Mouse (Mus musculus) heart, embryonic 12.5 days (tissue): ENCODE measurements around the gene Pou2f3. TPM values are rescaled to one million over a fixed set of nuclear protein-coding genes. Genes with fewer than 3 reads are reported as not detected.

Experiments
- ATAC-seq: fragments of 200-750 bp; cut with Nextera tagmentation; 2 replicates; pipeline ENCODE4 v1.8.0; 2017; ENCODE audit warnings: moderate TSS enrichment, moderate library complexity; ENCODE audit not compliant: insufficient number of reproducible peaks, low FRiP score
- H3K27ac ChIP-seq: fragments of 300-500 bp; sonication (generic); 2 replicates; pipeline ENCODE4 v1.5.1; 2016; ENCODE audit warnings: mild to moderate bottlenecking, moderate library complexity; ENCODE audit not compliant: poor library complexity, severe bottlenecking
- H3K27me3 ChIP-seq: fragments of 300-500 bp; sonication (generic); replicated peaks from 2 replicates; pipeline ENCODE4 v1.6.1; 2016; ENCODE audit warnings: mild to moderate bottlenecking, moderate library complexity
- H3K36me3 ChIP-seq: fragments of 300-500 bp; sonication (generic); 2 replicates; pipeline ENCODE4 v1.6.1; 2016; ENCODE audit warnings: mild to moderate bottlenecking, moderate library complexity
- H3K4me1 ChIP-seq: fragments of 300-500 bp; sonication (generic); replicated peaks from 2 replicates; pipeline ENCODE4 v1.6.1; 2016; ENCODE audit warnings: mild to moderate bottlenecking
- H3K4me2 ChIP-seq: fragments of 300-500 bp; sonication (generic); 2 replicates; pipeline ENCODE4 v1.6.1; 2016; ENCODE audit warnings: mild to moderate bottlenecking, moderate library complexity
- H3K4me3 ChIP-seq: fragments of 300-500 bp; sonication (generic); 2 replicates; pipeline ENCODE4 v1.5.1; 2016; ENCODE audit warnings: mild to moderate bottlenecking
- H3K9ac ChIP-seq: fragments of 300-500 bp; sonication (generic); 2 replicates; pipeline ENCODE4 v1.6.1; 2016; ENCODE audit warnings: mild to moderate bottlenecking, moderate library complexity
- H3K9me3 ChIP-seq: fragments of 300-500 bp; sonication (generic); replicated peaks from 2 replicates; pipeline ENCODE4 v1.6.1; 2016; ENCODE audit warnings: mild to moderate bottlenecking, moderate library complexity
- WGBS: fragments of 180-500 bp; shearing (Covaris S2); methylation state at CpG from one replicate; pipeline ENCODE4 v1.1.7; 2016; 5-methylcytosine and 5-hydroxymethylcytosine counted together
- polyA plus RNA-seq: library from polyadenylated mRNA; unstranded; fragments of >200 nt; fragmentation: Nextera tagmentation; extraction: Ambion mirVana; gene quantifications from 2 replicates; pipeline ENCODE4 v1.2.1, GENCODE M21; 2016

Pou2f3 gene
- polyA plus RNA-seq, 1 experiment from 2014 or later, result not detected

GRCm38 (mm10) chr9:43238631-43239545 lies 28.7 kb upstream of the Pou2f3 start:
- Histone ChIP-seq H3K36me3 (no peaks in the 10 kb centered on the region), H3K4me3 (peak overlapping the region; percentile 95), H3K9ac (peak overlapping the region; percentile 93), H3K27ac (peak overlapping the region; percentile 84), H3K4me2 (peak overlapping the region; percentile 75), H3K4me1 (peaks cover 54% of the 10 kb centered on the region), H3K9me3 (no peaks in the 10 kb centered on the region), H3K27me3 (no peaks in the 10 kb centered on the region)
- 2% methylated on average over 51 of the region's 51 CpGs for WGBS
- ATAC-seq, result peak; percentile 19; the same call in 1 of the 2 replicates

GRCm38 (mm10) chr9:43238167-43238566 lies 28.0 kb upstream of the Pou2f3 start:
- no peaks in the 10 kb centered on the region for H3K9me3 ChIP-seq
- H3K27me3 ChIP-seq, result no peaks in the 10 kb centered on the region
- H3K4me1 ChIP-seq, result peaks cover 60% of the 10 kb centered on the region
- H3K27ac ChIP-seq, result no peak overlapping the region
- H3K4me3 ChIP-seq, result peak overlapping the region; percentile 95
- WGBS, result 39% methylated on average over 2 of the region's 2 CpGs
- H3K4me2 ChIP-seq, result peak overlapping the region; percentile 75
- ATAC-seq, result no peak
- H3K36me3 ChIP-seq, result no peaks in the 10 kb centered on the region
- peak overlapping the region; percentile 93 for H3K9ac ChIP-seq

- H3K27ac ChIP-seq, result no peak overlapping the region
- H3K9ac ChIP-seq, result peak overlapping the region; percentile 93; the same call in 1 of the 2 replicates
- no peaks in the 10 kb centered on the region for H3K9me3 ChIP-seq
- peak overlapping the region; percentile 75 for H3K4me2 ChIP-seq
- no peaks in the 10 kb centered on the region for H3K27me3 ChIP-seq
- no peaks in the 10 kb centered on the region for H3K36me3 ChIP-seq
- peak overlapping the region; percentile 95 for H3K4me3 ChIP-seq
- WGBS, result 49% methylated on average over 7 of the region's 7 CpGs
- peaks cover 69% of the 10 kb centered on the region for H3K4me1 ChIP-seq
- ATAC-seq, result no peak
These were observed 27.1 kb upstream of the Pou2f3 start for GRCm38 (mm10) chr9:43237111-43237775.

- Histone ChIP-seq H3K27me3 (no peaks in the 10 kb centered on the region), H3K9ac (0 out of 2 replicates have a peak overlapping the region, but pooled peaks have one; percentile 24), H3K36me3 (no peaks in the 10 kb centered on the region), H3K27ac (no peak overlapping the region), H3K4me2 (no peak overlapping the region), H3K9me3 (no peaks in the 10 kb centered on the region), H3K4me3 (no peak overlapping the region), H3K4me1 (peaks cover 76% of the 10 kb centered on the region)
- WGBS, result 81% methylated on average over 7 of the region's 7 CpGs
- no peak for ATAC-seq
These were observed 26.4 kb upstream of the Pou2f3 start for GRCm38 (mm10) chr9:43236576-43236975.

GRCm38 (mm10) chr9:43236106-43236505 lies 25.9 kb upstream of the Pou2f3 start:
- peaks cover 80% of the 10 kb centered on the region for H3K4me1 ChIP-seq
- WGBS, result 91% methylated on average over 1 of the region's 1 CpGs
- H3K4me2 ChIP-seq, result no peak overlapping the region
- no peak overlapping the region for H3K4me3 ChIP-seq
- H3K9me3 ChIP-seq, result no peaks in the 10 kb centered on the region
- no peak overlapping the region for H3K27ac ChIP-seq
- H3K36me3 ChIP-seq, result no peaks in the 10 kb centered on the region
- H3K27me3 ChIP-seq, result no peaks in the 10 kb centered on the region
- H3K9ac ChIP-seq, result no peak overlapping the region
- ATAC-seq, result no peak

GRCm38 (mm10) chr9:43235336-43235735 lies 25.2 kb upstream of the Pou2f3 start:
- WGBS, result 72% methylated on average over 6 of the region's 6 CpGs
- H3K4me2 ChIP-seq, result no peak overlapping the region
- peaks cover 84% of the 10 kb centered on the region for H3K4me1 ChIP-seq

GRCm38 (mm10) chr9:43234496-43234895 lies 24.3 kb upstream of the Pou2f3 start:
- Histone ChIP-seq H3K9me3 (no peaks in the 10 kb centered on the region), H3K4me1 (peaks cover 90% of the 10 kb centered on the region), H3K27ac (peak overlapping the region; percentile 77), H3K4me2 (peak overlapping the region; percentile 37), H3K9ac (peak overlapping the region; percentile 13; the same call in 1 of the 2 replicates), H3K4me3 (no peak overlapping the region), H3K27me3 (no peaks in the 10 kb centered on the region), H3K36me3 (no peaks in the 10 kb centered on the region)
- peak; percentile 59 for ATAC-seq
- WGBS, result 7% methylated on average over 5 of the region's 5 CpGs

More at GRCm38 (mm10) chr9:43235336-43235735, 25.2 kb upstream of the Pou2f3 start:
- H3K9ac ChIP-seq, result no peak overlapping the region
- H3K4me3 ChIP-seq, result no peak overlapping the region
- ATAC-seq, result no peak
- no peaks in the 10 kb centered on the region for H3K36me3 ChIP-seq
- H3K9me3 ChIP-seq, result no peaks in the 10 kb centered on the region
- no peaks in the 10 kb centered on the region for H3K27me3 ChIP-seq
- no peak overlapping the region for H3K27ac ChIP-seq

GRCm38 (mm10) chr9:43233515-43233914 lies 23.3 kb upstream of the Pou2f3 start:
- Histone ChIP-seq H3K9me3 (no peaks in the 10 kb centered on the region), H3K4me2 (no peak overlapping the region), H3K27ac (no peak overlapping the region), H3K36me3 (no peaks in the 10 kb centered on the region; the same call in 1 of the 2 replicates), H3K27me3 (no peaks in the 10 kb centered on the region), H3K4me3 (no peak overlapping the region), H3K4me1 (peaks cover 88% of the 10 kb centered on the region), H3K9ac (no peak overlapping the region)
- ATAC-seq, result no peak
- WGBS, result 92% methylated on average over 1 of the region's 1 CpGs

- Histone ChIP-seq H3K36me3 (no peaks in the 10 kb centered on the region; the same call in 1 of the 2 replicates), H3K4me2 (no peak overlapping the region), H3K27me3 (no peaks in the 10 kb centered on the region), H3K4me1 (peaks cover 83% of the 10 kb centered on the region), H3K9ac (no peak overlapping the region), H3K9me3 (no peaks in the 10 kb centered on the region), H3K4me3 (no peak overlapping the region), H3K27ac (no peak overlapping the region)
- WGBS, result 52% methylated on average over 5 of the region's 5 CpGs
- no peak for ATAC-seq
These were observed 22.9 kb upstream of the Pou2f3 start for GRCm38 (mm10) chr9:43233044-43233443.

GRCm38 (mm10) chr9:43232286-43232685 lies 22.1 kb upstream of the Pou2f3 start:
- WGBS, result 29% methylated on average over 5 of the region's 5 CpGs
- Histone ChIP-seq H3K36me3 (no peaks in the 10 kb centered on the region; the same call in 1 of the 2 replicates), H3K4me3 (no peak overlapping the region), H3K4me2 (peak overlapping the region; percentile 8; the same call in 1 of the 2 replicates), H3K9ac (peak overlapping the region; percentile 37; the same call in 1 of the 2 replicates), H3K27me3 (no peaks in the 10 kb centered on the region), H3K4me1 (peaks cover 80% of the 10 kb centered on the region), H3K27ac (0 out of 2 replicates have a peak overlapping the region, but pooled peaks have one; percentile 73), H3K9me3 (no peaks in the 10 kb centered on the region)
- ATAC-seq, result no peak

GRCm38 (mm10) chr9:43231805-43232204 lies 21.6 kb upstream of the Pou2f3 start:
- no peak overlapping the region for H3K4me3 ChIP-seq
- peak overlapping the region; percentile 37 for H3K9ac ChIP-seq
- H3K9me3 ChIP-seq, result no peaks in the 10 kb centered on the region
- H3K4me2 ChIP-seq, result peak overlapping the region; percentile 22; the same call in 1 of the 2 replicates
- peak overlapping the region; percentile 73 for H3K27ac ChIP-seq
- 54% methylated on average over 4 of the region's 4 CpGs for WGBS
- H3K4me1 ChIP-seq, result peaks cover 79% of the 10 kb centered on the region
- peak; percentile 70 for ATAC-seq
- H3K27me3 ChIP-seq, result no peaks in the 10 kb centered on the region
- H3K36me3 ChIP-seq, result no peaks in the 10 kb centered on the region; the same call in 1 of the 2 replicates
